Mouse (Mus musculus): ENCODE data around the gene Pex14.

Pex14 gene

GRCm38 (mm10) chr4:148923414-148923813 lies 176.3 kb downstream of the Pex14 start:
- 74% methylated on average over 9 of the region's 9 CpGs for WGBS

GRCm38 (mm10) chr4:148922221-148922700 lies 177.4 kb downstream of the Pex14 start:
- 45% methylated on average over 16 of the region's 16 CpGs for WGBS

- WGBS = 37% methylated on average over 11 of the region's 11 CpGs
Measured at GRCm38 (mm10) chr4:148920610-148921009, 179.1 kb downstream of the Pex14 start.

- WGBS = 73% methylated on average over 15 of the region's 15 CpGs
Measured at GRCm38 (mm10) chr4:148918707-148919447, 180.8 kb downstream of the Pex14 start.

- 86% methylated on average over 15 of the region's 15 CpGs for WGBS
Measured at GRCm38 (mm10) chr4:148915849-148916248, 183.8 kb downstream of the Pex14 start.

GRCm38 (mm10) chr4:148914863-148915622 lies 184.6 kb downstream of the Pex14 start:
- 40% methylated on average over 10 of the region's 10 CpGs for WGBS

GRCm38 (mm10) chr4:148912826-148913590 lies 186.7 kb downstream of the Pex14 start:
- WGBS = 83% methylated on average over 8 of the region's 8 CpGs

GRCm38 (mm10) chr4:148912134-148912533 lies 187.5 kb downstream of the Pex14 start:
- 84% methylated on average over 7 of the region's 7 CpGs for WGBS
